11 mouse cellular contexts compared by ENCODE assay signal in genomic region chr4:98091901-98092472, GRCm38 (mm10).
DNase-seq lines count a peak whose midpoint lies in the region; ATAC-seq and TF ChIP-seq lines count a peak whose summit lies in the region.
"Had no signal": no experiment of that assay in that cellular context is flagged by ENCODE, and none has a peak within 500 bp of the region (broad histone marks: within the 10 kb centered on the region; RNA-seq: fewer than 3 reads in every experiment).

No protein-coding gene starts in this region.

- no peak for TF ChIP-seq CTCF in spleen, adult 2 months (IDR thresholded peaks at IDR 0.05; ENCODE audit: extremely low read depth, insufficient read depth, insufficient read length, insufficient replicate concordance)

- H3K4me2 ChIP-seq in kidney, embryonic 14.5 days (replicated peaks; ENCODE audit: low read depth, low read length): no peak overlapping the region
- no peak overlapping the region for H3K4me2 ChIP-seq in hindbrain, embryonic 16.5 days (ENCODE audit: low read length)
- H3K4me2 ChIP-seq in stomach, embryonic 15.5 days: no peak overlapping the region

- DNase-seq in kidney, postnatal 25 days: no peak
- no peak for DNase-seq in spleen, adult 2 months (ENCODE audit: low read depth in 1 of 2, low spot score in 2 of 2)
- no peak for DNase-seq in spleen, postnatal 36 days (ENCODE audit: low spot score in 2 of 2)
- DNase-seq in left cerebral cortex, adult 9 months (ENCODE audit: low spot score in 2 of 2): no peak
- DNase-seq in layer of hippocampus, adult 9-10 months (ENCODE audit: low spot score): no peak
- DNase-seq: cerebellum, postnatal 36 days; right cerebral cortex, postnatal 4 days had no signal

- no peak for TF ChIP-seq POLR2A in spleen, adult 2 months (IDR thresholded peaks at IDR 0.05; ENCODE audit: low read depth, low read length)

- no peak overlapping the region for H3K4me3 ChIP-seq in kidney, embryonic 14.5 days (ENCODE audit: low read length)
- no peak overlapping the region for H3K4me3 ChIP-seq in spleen, adult 2 months (ENCODE audit: extremely low read depth, insufficient read depth, insufficient read length)
- H3K4me3 ChIP-seq in hindbrain, embryonic 16.5 days (ENCODE audit: low read length): no peak overlapping the region
- no peak overlapping the region for H3K4me3 ChIP-seq in stomach, embryonic 15.5 days (replicated peaks)
- H3K4me3 ChIP-seq: myocyte had no signal

- 81% methylated on average over 5 of the region's 5 CpGs for whole genome bisulfite sequencing in kidney, embryonic 14.5 days
- WGBS in spleen, adult 2 months: 44% methylated on average over 5 of the region's 5 CpGs
- 91% methylated on average over 5 of the region's 5 CpGs for WGBS in hindbrain, embryonic 16.5 days
- 76% methylated on average over 5 of the region's 5 CpGs for WGBS in stomach, embryonic 15.5 days

- H3K4me1 ChIP-seq in kidney, embryonic 14.5 days (ENCODE audit: control insufficient read depth, insufficient read depth, low read length): peaks cover 13% of the 10 kb centered on the region; the same call in 1 of the 2 replicates
- peaks cover 17% of the 10 kb centered on the region; the same call in 1 of the 2 replicates for H3K4me1 ChIP-seq in spleen, adult 2 months (ENCODE audit: control insufficient read depth, insufficient read depth, insufficient read length)
- peaks cover 5% of the 10 kb centered on the region for H3K4me1 ChIP-seq in hindbrain, embryonic 16.5 days (ENCODE audit: control insufficient read depth, insufficient read depth, low read depth, low read length)
- no peaks in the 10 kb centered on the region for H3K4me1 ChIP-seq in stomach, embryonic 15.5 days

- no peak overlapping the region for H3K9ac ChIP-seq in kidney, embryonic 14.5 days (ENCODE audit: low read depth, low read length)
- H3K9ac ChIP-seq in hindbrain, embryonic 16.5 days (ENCODE audit: low read depth, low read length): no peak overlapping the region
- H3K9ac ChIP-seq in stomach, embryonic 15.5 days: no peak overlapping the region

- H3K9me3 ChIP-seq in kidney, embryonic 14.5 days (ENCODE audit: control insufficient read depth, low read length): no peaks in the 10 kb centered on the region
- H3K9me3 ChIP-seq in hindbrain, embryonic 16.5 days (ENCODE audit: control insufficient read depth, low read length): no peaks in the 10 kb centered on the region
- H3K9me3 ChIP-seq in stomach, embryonic 15.5 days: no peaks in the 10 kb centered on the region

- H3K27ac ChIP-seq in kidney, embryonic 14.5 days (ENCODE audit: low read depth, low read length): peak overlapping the region; percentile 30; the same call in 1 of the 2 replicates
- peak overlapping the region; percentile 34 for H3K27ac ChIP-seq in spleen, adult 2 months (ENCODE audit: insufficient read depth, low read length)
- peak overlapping the region; percentile 56; the same call in 1 of the 2 replicates for H3K27ac ChIP-seq in hindbrain, embryonic 16.5 days (ENCODE audit: low read depth, low read length)
- H3K27ac ChIP-seq in stomach, embryonic 15.5 days: peak overlapping the region; percentile 49

- H3K36me3 ChIP-seq in kidney, embryonic 14.5 days (ENCODE audit: control insufficient read depth, insufficient read depth, low read length): no peaks in the 10 kb centered on the region
- H3K36me3 ChIP-seq in spleen, adult 2 months (ENCODE audit: control insufficient read depth, insufficient read depth, low read length): no peaks in the 10 kb centered on the region
- H3K36me3 ChIP-seq in hindbrain, embryonic 16.5 days (ENCODE audit: control insufficient read depth, insufficient read depth, low read length): no peaks in the 10 kb centered on the region
- no peaks in the 10 kb centered on the region for H3K36me3 ChIP-seq in stomach, embryonic 15.5 days

- H3K27me3 ChIP-seq in kidney, embryonic 14.5 days (ENCODE audit: control insufficient read depth, insufficient read depth, low read length): no peaks in the 10 kb centered on the region
- H3K27me3 ChIP-seq in spleen, adult 2 months (ENCODE audit: control insufficient read depth, insufficient read depth, low read length): no peaks in the 10 kb centered on the region
- no peaks in the 10 kb centered on the region for H3K27me3 ChIP-seq in hindbrain, embryonic 16.5 days (replicated peaks; ENCODE audit: control insufficient read depth, insufficient read depth, low read length)
- H3K27me3 ChIP-seq in stomach, embryonic 15.5 days (replicated peaks): no peaks in the 10 kb centered on the region

- no peak for ATAC-seq in kidney, embryonic 14.5 days (ENCODE audit: low FRiP score, low TSS enrichment)
- ATAC-seq in hindbrain, embryonic 16.5 days: no peak
- no peak for ATAC-seq in stomach, embryonic 15.5 days (ENCODE audit: insufficient read depth, low FRiP score, low read depth)
